Mouse (Mus musculus) telencephalon, adult 2 months (tissue): ENCODE measurements around the gene Cd47.

Experiments
- DNase-seq: peaks from one replicate; pipeline ENCODE4 v3.0.0-alpha.2; 2011; ENCODE audit warnings: low read depth, low spot score

Gene Cd47

GRCm38 (mm10) chr16:49799597-49800561 is at the start of gene Cd47:
Gene Cd47 (plus strand): TSS chr16:49800533.
- no peak for DNase-seq

DNA sequence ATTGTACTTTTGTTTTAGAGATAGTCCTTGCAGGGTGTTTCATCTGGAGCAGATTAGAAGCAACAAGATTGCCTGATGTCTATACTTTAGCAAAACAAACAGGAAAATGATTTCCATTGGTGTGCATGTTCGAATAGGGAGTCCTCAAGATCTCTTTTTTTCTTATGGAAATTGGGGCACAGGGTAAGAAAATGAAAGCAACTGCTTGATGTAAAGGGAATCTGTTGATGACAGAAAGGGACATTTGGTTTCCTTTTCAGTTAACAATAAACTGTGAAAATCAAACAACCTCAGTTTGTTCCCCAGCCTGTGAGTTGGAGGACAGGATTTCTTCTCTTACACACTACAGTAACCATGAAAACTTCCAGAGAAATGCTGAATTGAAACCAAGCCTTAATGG is 47.4 kb upstream of the Cd47 start:
- no peak for DNase-seq

DNA sequence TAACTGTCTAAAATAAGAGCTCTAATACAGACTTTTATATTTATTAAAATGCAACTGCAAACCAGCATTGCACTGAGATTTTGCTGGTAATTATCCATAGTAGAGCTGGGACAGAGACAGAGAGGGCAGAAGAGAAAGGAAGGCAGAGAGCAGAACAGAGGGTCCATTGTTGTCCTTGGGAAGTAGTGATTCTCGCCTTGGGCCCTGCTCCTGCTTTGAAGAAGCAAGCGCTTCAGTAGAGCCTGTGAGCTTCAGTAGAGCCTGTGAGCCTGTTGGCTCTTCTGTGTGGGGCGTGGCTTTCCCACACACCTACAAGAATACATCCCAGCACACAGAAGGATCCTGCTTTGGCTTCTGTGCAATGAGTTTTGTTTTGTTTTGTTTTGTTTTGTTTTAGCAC is 47.0 kb upstream of the Cd47 start:
- no peak for DNase-seq

GRCm38 (mm10) chr16:49760517-49761203 is 39.7 kb upstream of the Cd47 start:
- DNase-seq, result no peak

DNA sequence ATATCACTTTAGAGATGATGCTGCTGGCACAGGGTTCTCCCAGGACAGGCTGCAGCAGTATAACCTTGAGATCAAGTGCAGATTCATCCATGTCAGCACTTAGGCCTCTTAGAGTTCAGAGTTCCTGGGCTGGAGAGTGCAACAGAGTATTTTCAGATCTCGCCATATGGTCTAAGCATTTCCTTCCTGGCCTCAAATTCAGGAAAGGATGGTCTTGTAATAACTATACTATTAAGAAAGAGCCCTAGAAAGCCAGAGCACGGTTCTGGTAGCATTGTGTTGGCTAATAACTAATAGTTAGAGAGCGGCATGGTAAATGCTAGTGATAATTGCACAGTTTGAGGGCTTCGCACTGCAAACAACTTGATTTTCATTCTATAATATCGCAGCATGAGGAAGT is 38.4 kb upstream of the Cd47 start:
- DNase-seq, result no peak

- DNase-seq, result no peak
These were observed 34.0 kb upstream of the Cd47 start for GRCm38 (mm10) chr16:49766326-49766725.

DNA sequence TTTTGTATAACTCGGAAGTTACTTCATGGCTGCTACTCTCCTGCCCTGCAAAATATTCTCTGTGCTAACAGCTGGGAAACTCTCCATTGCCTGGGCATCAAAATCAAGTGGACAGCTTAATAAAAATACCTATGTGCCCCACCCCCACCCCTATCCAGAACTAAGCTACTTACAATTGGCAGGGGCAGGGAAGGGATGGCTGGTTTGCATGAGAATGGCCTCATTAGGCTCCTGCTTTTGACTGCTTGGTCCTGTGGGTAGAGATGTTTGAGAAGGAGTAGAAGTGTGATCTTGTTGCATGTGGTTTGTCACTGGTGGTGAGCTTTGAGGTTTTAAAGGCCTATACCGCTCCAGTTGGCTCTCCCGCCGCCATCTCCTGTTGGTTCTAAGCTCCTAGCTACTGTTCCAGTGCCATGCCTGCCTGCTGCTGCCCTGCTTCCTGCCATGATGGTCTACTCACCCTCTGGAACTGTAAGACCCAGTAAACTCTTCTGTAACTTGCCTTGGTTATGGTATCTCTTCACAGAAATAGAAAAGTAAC is 31.8 kb upstream of the Cd47 start:
- no peak for DNase-seq

DNA sequence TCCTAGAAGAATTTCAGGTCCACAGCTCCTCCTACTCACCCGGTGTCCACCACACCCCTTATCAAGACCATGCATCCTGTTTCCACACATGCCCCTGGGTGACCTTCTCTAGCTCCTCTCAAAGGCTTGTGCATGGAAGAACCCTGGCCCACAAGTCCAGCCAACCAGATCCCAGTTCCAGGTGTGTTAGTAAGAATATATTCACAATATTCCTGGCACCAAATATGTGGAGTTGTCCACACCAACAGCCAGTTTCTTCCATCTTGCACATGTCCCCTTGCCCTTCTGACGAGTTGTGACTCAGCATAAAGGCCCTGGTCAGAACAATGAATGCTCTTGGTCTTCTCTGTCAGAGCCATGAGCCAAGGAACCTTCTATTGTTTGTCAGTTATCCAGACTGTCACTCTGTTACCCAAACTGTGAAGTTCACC is 30.5 kb upstream of the Cd47 start:
- no peak for DNase-seq

- no peak for DNase-seq
These were observed 29.8 kb upstream of the Cd47 start for GRCm38 (mm10) chr16:49770320-49771189.

GRCm38 (mm10) chr16:49771609-49772396 is 28.5 kb upstream of the Cd47 start:
- no peak for DNase-seq

DNA sequence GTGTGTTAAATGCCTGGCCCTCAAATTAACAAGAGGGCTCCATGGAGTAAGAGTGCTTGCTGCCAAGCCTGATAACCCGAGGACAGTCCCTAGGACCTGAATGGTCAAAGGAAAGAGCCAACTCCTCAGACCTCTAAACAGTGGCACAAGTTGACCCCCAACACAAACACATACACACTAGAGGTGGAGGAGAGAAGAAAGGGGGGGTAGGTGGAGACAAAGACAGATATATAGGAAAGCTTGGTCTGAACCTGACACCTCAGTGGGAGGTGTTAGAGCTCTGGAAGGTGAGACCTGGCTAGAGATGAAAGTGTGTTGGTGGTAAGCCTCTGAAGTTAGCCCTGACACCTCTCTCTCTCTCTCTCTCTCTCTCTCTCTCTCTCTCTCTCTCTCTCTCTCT is 27.8 kb upstream of the Cd47 start:
- DNase-seq, result no peak

- DNase-seq, result no peak
These were observed 27.3 kb upstream of the Cd47 start for GRCm38 (mm10) chr16:49773068-49773467.

GRCm38 (mm10) chr16:49774059-49775001 is 26.0 kb upstream of the Cd47 start:
- DNase-seq, result no peak

GRCm38 (mm10) chr16:49775002-49775966 is 25.0 kb upstream of the Cd47 start:
- no peak for DNase-seq

DNA sequence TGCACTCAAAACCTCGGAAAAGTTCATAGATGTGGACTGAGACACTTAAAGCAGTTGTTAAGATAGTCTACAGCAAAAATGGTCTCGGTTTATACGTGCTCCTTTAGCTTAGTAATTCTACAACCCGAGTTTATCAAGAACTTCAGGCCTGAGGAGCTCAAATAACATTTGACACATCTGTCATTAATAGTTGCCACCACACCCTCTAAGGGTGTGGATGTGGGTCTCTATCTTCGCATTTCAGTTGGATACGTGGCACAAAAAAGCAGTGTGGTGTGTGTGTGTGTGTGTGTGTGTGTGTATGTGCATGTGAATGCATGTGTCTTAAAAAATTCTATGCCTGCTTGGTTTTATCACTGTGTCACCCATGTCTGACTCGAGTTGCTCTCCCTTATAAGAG is 23.4 kb upstream of the Cd47 start:
- DNase-seq, result no peak

DNA sequence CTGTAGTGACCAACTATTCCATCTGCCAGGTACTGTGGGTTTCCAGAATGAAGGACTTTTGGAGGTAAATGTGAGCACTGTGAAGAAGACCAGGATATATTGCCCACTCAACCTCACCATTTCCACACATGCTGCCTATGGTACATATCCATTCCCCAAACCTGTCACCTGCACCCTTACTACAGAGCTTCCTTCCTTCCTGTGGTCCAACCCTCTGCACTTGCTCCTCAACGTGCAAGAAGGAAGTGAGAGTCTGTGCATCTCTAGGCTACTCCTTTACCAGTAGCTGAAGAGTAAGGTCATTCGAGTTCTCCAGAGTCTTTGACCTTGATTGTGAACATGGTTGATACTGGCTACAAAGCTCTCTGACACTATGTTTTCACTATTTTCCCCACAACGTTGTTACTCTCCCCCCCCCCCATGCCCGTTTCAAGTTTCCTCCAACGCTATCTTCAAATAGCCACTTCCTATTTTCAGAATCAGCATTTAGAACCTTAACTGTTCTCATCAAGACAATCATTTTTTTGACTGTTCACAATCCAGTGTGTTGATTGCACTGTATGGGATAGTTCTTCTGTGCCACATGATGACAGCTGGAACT is 18.7 kb upstream of the Cd47 start:
- DNase-seq, result no peak

GRCm38 (mm10) chr16:49783369-49783768 is 17.0 kb upstream of the Cd47 start:
- DNase-seq, result no peak

GRCm38 (mm10) chr16:49786116-49786515 is 14.2 kb upstream of the Cd47 start:
- DNase-seq, result no peak
